Mouse (Mus musculus): ENCODE results near the gene Dnah6. TPM values are rescaled to one million over a fixed set of nuclear protein-coding genes. Genes with fewer than 3 reads are reported as not detected.

The Dnah6 gene
- polyA plus RNA-seq, 1 experiment from 2014 or later: 0.09 TPM

GRCm38 (mm10) chr6:73184276-73184675 is 37.2 kb downstream of the Dnah6 start:
- no peak for ATAC-seq (ENCODE audit: low FRiP score)
- Histone ChIP-seq H3K9ac (replicated peaks) (no peak overlapping the region), H3K4me1 (no peaks in the 10 kb centered on the region), H3K27ac (replicated peaks) (no peak overlapping the region), H3K4me3 (replicated peaks) (no peak overlapping the region), H3K9me3 (replicated peaks) (no peaks in the 10 kb centered on the region), H3K36me3 (no peaks in the 10 kb centered on the region), H3K27me3 (replicated peaks) (no peaks in the 10 kb centered on the region), H3K4me2 (no peak overlapping the region)
- 79% methylated on average over 5 of the region's 5 CpGs for WGBS

- H3K27ac ChIP-seq (replicated peaks): no peak overlapping the region
- no peaks in the 10 kb centered on the region for H3K4me1 ChIP-seq
- no peaks in the 10 kb centered on the region for H3K36me3 ChIP-seq
- no peaks in the 10 kb centered on the region for H3K9me3 ChIP-seq (replicated peaks)
- H3K27me3 ChIP-seq (replicated peaks): no peaks in the 10 kb centered on the region
- no peak overlapping the region for H3K4me2 ChIP-seq
- no peak overlapping the region for H3K9ac ChIP-seq (replicated peaks)
- ATAC-seq (ENCODE audit: low FRiP score): no peak
- 59% methylated on average over 3 of the region's 3 CpGs for WGBS
- H3K4me3 ChIP-seq (replicated peaks): no peak overlapping the region
Observed at GRCm38 (mm10) chr6:73182987-73183386, 38.5 kb downstream of the Dnah6 start.

- H3K9ac ChIP-seq (replicated peaks): no peak overlapping the region
- H3K9me3 ChIP-seq (replicated peaks): no peaks in the 10 kb centered on the region
- no peaks in the 10 kb centered on the region for H3K27me3 ChIP-seq (replicated peaks)
- H3K4me2 ChIP-seq: no peak overlapping the region
- no peak for ATAC-seq (ENCODE audit: low FRiP score)
- no peak overlapping the region for H3K4me3 ChIP-seq (replicated peaks)
- H3K36me3 ChIP-seq: no peaks in the 10 kb centered on the region
- no peak overlapping the region for H3K27ac ChIP-seq (replicated peaks)
- H3K4me1 ChIP-seq: no peaks in the 10 kb centered on the region
- 38% methylated on average over 3 of the region's 3 CpGs for WGBS
Observed at GRCm38 (mm10) chr6:73182410-73182809, 39.0 kb downstream of the Dnah6 start.

GRCm38 (mm10) chr6:73182006-73182405 is 39.4 kb downstream of the Dnah6 start:
- H3K4me1 ChIP-seq: no peaks in the 10 kb centered on the region
- ATAC-seq (ENCODE audit: low FRiP score): no peak

GRCm38 (mm10) chr6:73175156-73175555 is 46.3 kb downstream of the Dnah6 start:
- Histone ChIP-seq H3K27ac (replicated peaks) (no peak overlapping the region), H3K36me3 (no peaks in the 10 kb centered on the region), H3K27me3 (replicated peaks) (no peaks in the 10 kb centered on the region), H3K9me3 (replicated peaks) (no peaks in the 10 kb centered on the region), H3K4me3 (replicated peaks) (no peak overlapping the region), H3K9ac (replicated peaks) (no peak overlapping the region), H3K4me1 (no peaks in the 10 kb centered on the region), H3K4me2 (no peak overlapping the region)
- ATAC-seq (ENCODE audit: low FRiP score): no peak
- WGBS: 81% methylated on average over 3 of the region's 3 CpGs

More at GRCm38 (mm10) chr6:73182006-73182405, 39.4 kb downstream of the Dnah6 start:
- 74% methylated on average over 4 of the region's 4 CpGs for WGBS
- Histone ChIP-seq H3K36me3 (no peaks in the 10 kb centered on the region), H3K27me3 (replicated peaks) (no peaks in the 10 kb centered on the region), H3K4me2 (no peak overlapping the region), H3K4me3 (replicated peaks) (no peak overlapping the region), H3K9ac (replicated peaks) (no peak overlapping the region), H3K27ac (replicated peaks) (no peak overlapping the region), H3K9me3 (replicated peaks) (no peaks in the 10 kb centered on the region)

GRCm38 (mm10) chr6:73167230-73167629 is 54.2 kb downstream of the Dnah6 start:
- H3K36me3 ChIP-seq: no peaks in the 10 kb centered on the region
- H3K4me1 ChIP-seq: no peaks in the 10 kb centered on the region
- no peak for ATAC-seq (ENCODE audit: low FRiP score)
- H3K9me3 ChIP-seq (replicated peaks): no peaks in the 10 kb centered on the region
- WGBS: 71% methylated on average over 3 of the region's 3 CpGs
- no peaks in the 10 kb centered on the region for H3K27me3 ChIP-seq (replicated peaks)
- no peak overlapping the region for H3K27ac ChIP-seq (replicated peaks)
- H3K4me3 ChIP-seq (replicated peaks): no peak overlapping the region
- no peak overlapping the region for H3K9ac ChIP-seq (replicated peaks)
- no peak overlapping the region for H3K4me2 ChIP-seq

GRCm38 (mm10) chr6:73162958-73163357 is 58.5 kb downstream of the Dnah6 start:
- Histone ChIP-seq H3K27ac (replicated peaks) (no peak overlapping the region), H3K4me2 (no peak overlapping the region), H3K27me3 (replicated peaks) (no peaks in the 10 kb centered on the region), H3K4me1 (no peaks in the 10 kb centered on the region), H3K4me3 (replicated peaks) (no peak overlapping the region), H3K36me3 (no peaks in the 10 kb centered on the region), H3K9me3 (replicated peaks) (no peaks in the 10 kb centered on the region), H3K9ac (replicated peaks) (no peak overlapping the region)
- 85% methylated on average over 1 of the region's 1 CpGs for WGBS
- no peak for ATAC-seq (ENCODE audit: low FRiP score)

- H3K27ac ChIP-seq (replicated peaks): no peak overlapping the region
- no peak for ATAC-seq (ENCODE audit: low FRiP score)
- H3K9me3 ChIP-seq (replicated peaks): no peaks in the 10 kb centered on the region
- no peak overlapping the region for H3K4me3 ChIP-seq (replicated peaks)
- H3K36me3 ChIP-seq: no peaks in the 10 kb centered on the region
- no peaks in the 10 kb centered on the region for H3K4me1 ChIP-seq
- H3K4me2 ChIP-seq: no peak overlapping the region
- no peaks in the 10 kb centered on the region for H3K27me3 ChIP-seq (replicated peaks)
- H3K9ac ChIP-seq (replicated peaks): no peak overlapping the region
- 86% methylated on average over 4 of the region's 4 CpGs for WGBS
Observed at GRCm38 (mm10) chr6:73161338-73161737, 60.1 kb downstream of the Dnah6 start.

- H3K27me3 ChIP-seq (replicated peaks): no peaks in the 10 kb centered on the region
- H3K9me3 ChIP-seq (replicated peaks): no peaks in the 10 kb centered on the region
- no peak overlapping the region for H3K4me3 ChIP-seq (replicated peaks)
- no peak overlapping the region for H3K27ac ChIP-seq (replicated peaks)
- WGBS: 88% methylated on average over 2 of the region's 2 CpGs
- H3K36me3 ChIP-seq: no peaks in the 10 kb centered on the region
- ATAC-seq (ENCODE audit: low FRiP score): no peak
- no peaks in the 10 kb centered on the region for H3K4me1 ChIP-seq
- no peak overlapping the region for H3K4me2 ChIP-seq
- H3K9ac ChIP-seq (replicated peaks): no peak overlapping the region
Observed at GRCm38 (mm10) chr6:73155455-73155854, 66.0 kb downstream of the Dnah6 start.

GRCm38 (mm10) chr6:73153675-73154074 is 67.8 kb downstream of the Dnah6 start:
- Histone ChIP-seq H3K27ac (replicated peaks) (no peak overlapping the region), H3K9me3 (replicated peaks) (no peaks in the 10 kb centered on the region), H3K27me3 (replicated peaks) (no peaks in the 10 kb centered on the region), H3K4me3 (replicated peaks) (no peak overlapping the region), H3K36me3 (no peaks in the 10 kb centered on the region), H3K4me2 (no peak overlapping the region), H3K9ac (replicated peaks) (no peak overlapping the region), H3K4me1 (no peaks in the 10 kb centered on the region)
- 0% methylated on average over 1 of the region's 1 CpGs for WGBS
- ATAC-seq (ENCODE audit: low FRiP score): peak; percentile 86; the same call in 1 of the 2 replicates

GRCm38 (mm10) chr6:73143403-73143802 is 78.0 kb downstream of the Dnah6 start:
- Histone ChIP-seq H3K27ac (replicated peaks) (no peak overlapping the region), H3K4me1 (no peaks in the 10 kb centered on the region), H3K27me3 (replicated peaks) (no peaks in the 10 kb centered on the region), H3K4me3 (replicated peaks) (no peak overlapping the region), H3K4me2 (no peak overlapping the region), H3K9ac (replicated peaks) (no peak overlapping the region), H3K36me3 (no peaks in the 10 kb centered on the region), H3K9me3 (replicated peaks) (no peaks in the 10 kb centered on the region)
- ATAC-seq (ENCODE audit: low FRiP score): no peak
- 89% methylated on average over 7 of the region's 7 CpGs for WGBS

GRCm38 (mm10) chr6:73142776-73143175 is 78.7 kb downstream of the Dnah6 start:
- 93% methylated on average over 4 of the region's 4 CpGs for WGBS
- no peak overlapping the region for H3K27ac ChIP-seq (replicated peaks)
- no peak overlapping the region for H3K4me2 ChIP-seq
- no peak for ATAC-seq (ENCODE audit: low FRiP score)
- H3K27me3 ChIP-seq (replicated peaks): no peaks in the 10 kb centered on the region
- H3K4me1 ChIP-seq: no peaks in the 10 kb centered on the region
- no peak overlapping the region for H3K4me3 ChIP-seq (replicated peaks)
- H3K9ac ChIP-seq (replicated peaks): no peak overlapping the region
- no peaks in the 10 kb centered on the region for H3K9me3 ChIP-seq (replicated peaks)
- no peaks in the 10 kb centered on the region for H3K36me3 ChIP-seq

- no peak for ATAC-seq (ENCODE audit: low FRiP score)
- H3K27ac ChIP-seq (replicated peaks): no peak overlapping the region
- no peaks in the 10 kb centered on the region for H3K27me3 ChIP-seq (replicated peaks)
- WGBS: 82% methylated on average over 3 of the region's 3 CpGs
- no peak overlapping the region for H3K4me3 ChIP-seq (replicated peaks)
- H3K4me2 ChIP-seq: no peak overlapping the region
- no peaks in the 10 kb centered on the region for H3K9me3 ChIP-seq (replicated peaks)
- H3K4me1 ChIP-seq: no peaks in the 10 kb centered on the region
- H3K9ac ChIP-seq (replicated peaks): no peak overlapping the region
- no peaks in the 10 kb centered on the region for H3K36me3 ChIP-seq
Observed at GRCm38 (mm10) chr6:73140836-73141235, 80.6 kb downstream of the Dnah6 start.
